Mouse (Mus musculus) embryo, embryonic 10 days (tissue): ENCODE measurements at regions not wholly inside any gene's neighbourhood (a gene's known extent, or its start where the extent isn't known, plus 50 kb on each side); places are given as distances from the start of the nearest gene placed in this dataset.

ENCODE experiments used
- DNase-seq: peaks from one replicate; pipeline ENCODE4 v3.0.0-alpha.2; 2015; ENCODE audit warnings: low spot score

DNA sequence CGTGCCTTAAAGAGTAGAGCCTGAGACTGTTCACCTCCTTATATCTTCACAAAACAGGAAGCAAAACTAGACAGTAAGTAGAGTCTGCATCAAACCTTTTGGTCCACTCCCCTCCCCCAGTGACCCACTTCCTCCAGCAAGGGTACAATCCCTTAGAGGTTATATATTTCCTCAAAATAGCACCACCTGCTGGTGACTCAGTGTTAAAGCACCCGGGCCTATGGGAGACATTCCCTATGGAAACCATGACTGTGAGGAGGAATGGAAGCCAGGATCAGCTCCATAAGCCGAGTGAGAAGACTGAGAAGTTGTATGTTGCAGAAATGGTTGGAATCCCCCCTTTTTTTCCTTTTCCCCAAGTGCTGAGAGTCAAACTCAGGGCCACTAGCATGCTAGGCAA lies 66.5 kb upstream of the 4931429L15Rik start:
- no peak for DNase-seq

DNA sequence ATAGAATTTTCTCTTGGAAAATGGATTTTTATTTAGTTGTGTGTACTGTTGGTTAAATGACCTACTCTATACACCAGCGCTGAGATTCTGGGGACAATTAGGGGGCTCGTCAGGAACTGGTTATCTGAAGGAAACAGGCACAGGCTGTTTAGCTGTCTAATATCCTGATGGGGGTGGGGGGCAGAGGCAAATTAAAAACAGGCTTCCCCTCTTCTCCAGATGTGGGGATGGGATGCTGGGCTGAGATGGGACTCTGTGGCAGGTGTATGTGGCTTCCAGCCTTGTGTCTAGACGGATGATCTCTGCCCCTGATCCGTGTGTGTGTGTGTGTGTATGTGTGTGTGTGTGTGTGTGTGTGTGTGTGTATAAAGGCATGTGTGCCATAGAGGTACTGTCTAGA lies 61.6 kb upstream of the 4931429L15Rik start:
- no peak for DNase-seq

DNA sequence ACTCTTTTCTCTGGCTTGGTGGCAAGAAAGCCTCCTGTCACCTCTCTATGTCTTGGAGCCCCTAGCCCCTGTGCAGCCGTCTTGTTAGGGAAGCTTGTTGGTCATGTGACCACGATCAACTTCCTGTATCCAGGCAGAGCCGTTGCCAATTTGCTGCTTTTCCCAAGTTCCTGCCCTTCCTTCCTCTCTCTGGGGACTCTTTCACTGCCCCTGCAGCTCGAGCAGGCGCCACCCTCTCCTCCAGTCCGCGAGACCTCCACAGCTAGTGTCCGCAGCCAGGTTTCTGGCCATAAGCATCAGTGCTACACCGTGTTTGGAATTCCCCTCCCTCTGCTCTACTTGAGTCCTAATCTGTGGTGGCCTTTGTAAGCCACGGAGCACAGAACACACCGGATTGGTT lies 59.7 kb upstream of the 4931429L15Rik start:
- no peak for DNase-seq

DNA sequence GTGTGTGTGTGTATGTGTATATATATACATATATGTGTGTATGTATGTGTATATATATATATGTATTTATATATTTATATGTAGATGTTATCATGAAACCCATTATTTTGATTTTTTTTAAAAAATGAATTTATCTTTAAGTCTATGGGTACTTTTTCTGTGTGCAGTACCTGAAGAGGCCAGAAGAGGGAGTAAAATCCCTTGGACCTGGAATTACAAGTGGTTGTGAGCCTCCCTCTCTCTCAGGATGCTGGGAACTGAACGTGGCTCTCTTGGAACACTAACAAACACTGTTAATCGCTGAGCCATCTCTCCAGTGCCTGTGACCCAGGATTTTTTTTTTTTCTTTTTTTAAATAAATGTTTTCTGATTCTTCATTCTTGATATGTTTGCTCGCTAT lies 58.6 kb upstream of the 4931429L15Rik start:
- DNase-seq: no peak
